Mouse (Mus musculus): Measurements from ENCODE around the gene Syndig1. TPM values are rescaled to one million over a fixed set of nuclear protein-coding genes. Genes with fewer than 3 reads are reported as not detected.

Gene Syndig1
- polyA plus RNA-seq, 1 experiment from 2014 or later = 4.0 TPM

DNA sequence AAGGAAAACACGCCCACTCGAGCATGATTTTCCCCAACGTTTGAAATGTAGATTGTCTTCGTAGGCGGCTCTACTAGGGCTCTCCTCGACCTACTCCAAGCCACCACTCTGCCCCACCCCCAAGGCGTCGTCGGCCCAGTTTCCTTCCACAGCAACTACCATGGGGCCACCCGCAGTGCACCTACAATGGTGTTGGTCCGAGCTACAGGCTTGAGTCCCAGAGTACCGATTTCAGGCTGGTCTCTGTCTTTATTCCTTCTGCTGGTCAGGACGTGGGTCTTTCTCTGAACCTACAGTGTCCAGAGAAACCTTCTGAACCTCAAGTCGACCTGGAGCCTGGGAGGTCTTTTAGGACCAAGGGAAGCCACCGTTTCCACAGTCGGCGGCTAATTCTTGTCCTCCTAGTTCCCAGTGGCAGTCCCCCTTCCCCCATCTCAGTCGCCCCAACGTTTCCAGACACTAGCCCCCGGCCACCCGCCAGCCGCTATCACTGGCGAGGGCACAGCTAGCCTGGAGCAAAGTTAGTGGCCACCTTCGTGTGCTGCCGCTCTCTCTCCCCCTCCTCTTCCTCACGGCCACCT lies 1.0 kb downstream of the Syndig1 start:
- H3K9ac ChIP-seq (ENCODE audit: low read length) = peak overlapping the region; percentile 54
- H3K9me3 ChIP-seq (ENCODE audit: control insufficient read depth, low read length) = no peaks in the 10 kb centered on the region
- WGBS = 2% methylated on average over 26 of the region's 26 CpGs
- H3K4me1 ChIP-seq (ENCODE audit: control insufficient read depth in 2 of 2, insufficient read depth in 2 of 2, low read length in 2 of 2) = peaks cover 11 to 14% of the 10 kb centered on the region in 2 experiments
- H3K27me3 ChIP-seq (ENCODE audit: control insufficient read depth, insufficient read depth, low read length) = peaks cover 50% of the 10 kb centered on the region
- no peaks in the 10 kb centered on the region for H3K36me3 ChIP-seq (ENCODE audit: control insufficient read depth, insufficient read depth, low read length)
- ATAC-seq (ENCODE audit: insufficient number of reproducible peaks, insufficient read depth, low FRiP score, low read depth) = no peak
- peak overlapping the region; percentile 50 to 55 for H3K4me3 ChIP-seq (ENCODE audit: control insufficient read depth in 1 of 2, insufficient read depth in 1 of 2, low read depth in 1 of 2, low read length in 2 of 2)
- no peak overlapping the region for H3K27ac ChIP-seq (replicated peaks in 1 of 2; ENCODE audit: control insufficient read depth in 1 of 2, insufficient read depth in 1 of 2, low read depth in 2 of 2, low read length in 2 of 2)
- H3K4me2 ChIP-seq (ENCODE audit: low read length) = peak overlapping the region; percentile 94

DNA sequence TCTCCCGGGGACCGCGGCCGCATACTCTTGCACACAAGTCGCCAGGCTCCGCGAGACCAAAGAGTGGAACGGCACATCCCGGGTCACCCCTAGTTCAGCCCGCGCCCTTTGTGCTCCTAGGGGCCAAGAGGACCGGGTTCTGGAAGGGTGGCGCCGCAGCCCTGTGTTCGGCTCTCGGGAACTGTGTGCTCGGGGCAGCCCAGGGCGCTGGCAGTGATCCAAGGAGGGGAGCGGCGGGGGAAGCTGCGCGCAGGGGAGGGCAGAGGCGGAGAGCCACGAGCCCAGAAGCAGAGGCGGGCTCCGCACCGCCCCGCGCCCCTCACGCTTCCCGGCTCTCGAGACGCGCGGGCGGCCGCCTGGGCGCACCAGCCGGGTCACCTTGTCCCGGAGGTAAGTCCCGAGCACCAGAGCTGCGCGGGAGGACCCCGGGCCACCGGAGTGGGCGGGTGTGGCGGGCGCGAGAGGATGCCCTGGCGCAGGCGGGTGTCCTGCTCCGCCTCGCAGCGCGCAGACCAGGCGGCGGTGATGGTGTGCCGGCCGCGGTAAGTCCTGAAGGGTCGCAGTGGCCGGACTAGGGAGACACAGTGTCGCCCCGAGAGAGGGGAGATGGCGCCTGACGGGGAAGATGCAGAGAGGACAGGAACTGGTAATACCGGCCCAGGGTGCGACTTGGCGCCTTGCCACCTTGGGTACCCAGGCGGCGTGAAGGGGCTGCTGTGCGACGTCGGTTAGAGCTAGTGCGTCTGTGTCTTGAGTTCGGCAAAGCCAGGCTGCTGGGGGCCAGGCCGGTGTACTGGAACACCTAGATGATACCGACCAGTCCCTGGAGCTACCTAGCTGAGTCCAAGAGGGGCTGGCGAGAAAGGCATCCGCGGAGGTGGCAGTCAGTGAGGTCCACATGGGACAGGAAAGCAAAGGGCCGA lies 1.8 kb downstream of the Syndig1 start, which contains the start of gene C530025M09Rik:
C530025M09Rik (minus strand) TSS at position 678 of the 923 bp plus-strand sequence.
- peaks cover 11 to 14% of the 10 kb centered on the region in 2 experiments for H3K4me1 ChIP-seq (ENCODE audit: control insufficient read depth in 2 of 2, insufficient read depth in 2 of 2, low read length in 2 of 2)
- ATAC-seq (ENCODE audit: insufficient number of reproducible peaks, insufficient read depth, low FRiP score, low read depth) = peak; percentile 58; the same call in 1 of the 2 replicates
- H3K27me3 ChIP-seq (ENCODE audit: control insufficient read depth, insufficient read depth, low read length) = peaks cover 50% of the 10 kb centered on the region
- peak within 1 kb of the TSS; percentile 94 for H3K4me2 ChIP-seq (ENCODE audit: low read length)
- H3K9ac ChIP-seq (ENCODE audit: low read length) = peak within 1 kb of the TSS; percentile 54
- H3K4me3 ChIP-seq (ENCODE audit: control insufficient read depth in 1 of 2, insufficient read depth in 1 of 2, low read depth in 1 of 2, low read length in 2 of 2) = peak within 1 kb of the TSS; percentile 50 to 55
- no peak within 1 kb of the TSS for H3K27ac ChIP-seq (replicated peaks in 1 of 2; ENCODE audit: control insufficient read depth in 1 of 2, insufficient read depth in 1 of 2, low read depth in 2 of 2, low read length in 2 of 2)
- under 1% methylated on average over 80 of the region's 82 CpGs for WGBS
- H3K9me3 ChIP-seq (ENCODE audit: control insufficient read depth, low read length) = no peaks in the 10 kb centered on the region
- no peaks in the 10 kb centered on the region for H3K36me3 ChIP-seq (ENCODE audit: control insufficient read depth, insufficient read depth, low read length)

DNA sequence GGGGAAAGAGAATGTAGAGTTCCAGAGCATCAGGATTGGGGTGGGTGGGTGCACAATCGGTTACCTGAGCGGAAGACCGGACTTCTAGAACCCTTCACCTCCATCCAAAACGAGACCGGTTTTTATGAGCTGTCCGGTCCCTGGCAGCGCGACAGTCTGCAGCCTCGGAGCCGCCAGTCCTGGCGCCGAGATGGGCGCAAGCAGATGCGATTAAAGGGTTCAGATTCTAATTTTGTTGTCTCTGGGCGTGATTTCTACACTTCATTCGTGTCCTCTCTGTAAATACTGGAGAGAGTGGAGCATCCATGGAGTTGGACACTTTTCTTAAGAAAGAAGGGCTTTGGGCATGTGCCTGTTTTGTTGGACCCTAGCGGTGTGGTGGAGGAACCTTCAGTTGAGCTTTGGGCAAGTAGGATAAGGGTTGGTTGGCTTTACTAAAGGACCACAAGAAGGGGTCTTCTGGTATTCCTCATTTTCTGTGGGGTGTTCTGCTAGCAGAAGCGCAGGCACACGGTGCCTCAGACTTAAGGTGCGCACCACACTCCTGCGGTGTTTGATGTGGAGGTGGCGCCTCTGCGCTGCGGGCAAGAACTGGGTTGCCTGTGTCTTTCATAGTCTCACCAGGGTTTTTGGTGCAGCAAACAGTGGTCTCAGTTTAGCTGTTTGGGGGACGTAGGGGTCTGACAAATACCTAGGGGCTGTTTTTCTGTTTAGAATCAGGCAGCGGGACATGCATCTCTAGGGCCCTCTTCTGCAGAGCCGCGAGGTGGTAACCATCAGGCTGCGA lies 2.6 kb downstream of the Syndig1 start:
- Histone ChIP-seq H3K4me3 (ENCODE audit: control insufficient read depth in 1 of 2, insufficient read depth in 1 of 2, low read depth in 1 of 2, low read length in 2 of 2) (peak overlapping the region; percentile 50 to 55), H3K4me2 (ENCODE audit: low read length) (peak overlapping the region; percentile 94), H3K4me1 (ENCODE audit: control insufficient read depth in 2 of 2, insufficient read depth in 2 of 2, low read length in 2 of 2) (peaks cover 11 to 14% of the 10 kb centered on the region in 2 experiments), H3K36me3 (ENCODE audit: control insufficient read depth, insufficient read depth, low read length) (no peaks in the 10 kb centered on the region), H3K27me3 (ENCODE audit: control insufficient read depth, insufficient read depth, low read length) (peaks cover 50% of the 10 kb centered on the region), H3K27ac (replicated peaks in 1 of 2; ENCODE audit: control insufficient read depth in 1 of 2, insufficient read depth in 1 of 2, low read depth in 2 of 2, low read length in 2 of 2) (no peak overlapping the region), H3K9me3 (ENCODE audit: control insufficient read depth, low read length) (no peaks in the 10 kb centered on the region), H3K9ac (ENCODE audit: low read length) (peak overlapping the region; percentile 54)
- ATAC-seq (ENCODE audit: insufficient number of reproducible peaks, insufficient read depth, low FRiP score, low read depth) = no peak
- WGBS = 1% methylated on average over 29 of the region's 29 CpGs

DNA sequence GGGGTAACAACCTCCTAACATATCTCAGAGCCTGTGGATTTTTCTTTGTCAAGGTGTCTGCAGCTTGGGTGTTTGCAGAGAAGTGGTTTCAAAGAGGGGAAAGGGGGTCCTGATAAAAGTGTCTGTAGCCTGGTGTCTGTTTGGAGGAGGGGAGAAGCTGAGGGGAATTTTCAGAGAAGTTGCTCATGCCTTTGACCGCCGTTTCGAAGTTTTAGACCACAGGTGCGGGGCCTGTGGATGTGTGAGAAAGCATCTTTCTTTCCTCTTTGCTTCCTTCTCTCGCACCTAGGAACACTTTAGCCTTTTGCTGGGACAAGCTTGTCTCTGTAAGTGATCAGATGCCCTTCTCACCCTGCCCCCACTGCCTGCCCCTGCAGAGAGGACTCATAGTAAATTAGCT lies 3.3 kb downstream of the Syndig1 start:
- peak overlapping the region; percentile 94 for H3K4me2 ChIP-seq (ENCODE audit: low read length)
- no peak for ATAC-seq (ENCODE audit: insufficient number of reproducible peaks, insufficient read depth, low FRiP score, low read depth)
- no peak overlapping the region for H3K9ac ChIP-seq (ENCODE audit: low read length)
- no peak overlapping the region for H3K27ac ChIP-seq (replicated peaks in 1 of 2; ENCODE audit: control insufficient read depth in 1 of 2, insufficient read depth in 1 of 2, low read depth in 2 of 2, low read length in 2 of 2)
- H3K36me3 ChIP-seq (ENCODE audit: control insufficient read depth, insufficient read depth, low read length) = no peaks in the 10 kb centered on the region
- H3K9me3 ChIP-seq (ENCODE audit: control insufficient read depth, low read length) = no peaks in the 10 kb centered on the region
- peaks cover 50% of the 10 kb centered on the region for H3K27me3 ChIP-seq (ENCODE audit: control insufficient read depth, insufficient read depth, low read length)
- WGBS = 13% methylated on average over 5 of the region's 5 CpGs
- H3K4me1 ChIP-seq (ENCODE audit: control insufficient read depth in 2 of 2, insufficient read depth in 2 of 2, low read length in 2 of 2) = peaks cover 11 to 14% of the 10 kb centered on the region in 2 experiments
- peak overlapping the region in 1 of 2 experiments; percentile 55; a peak in 2 of 4 replicates for H3K4me3 ChIP-seq (ENCODE audit: control insufficient read depth in 1 of 2, insufficient read depth in 1 of 2, low read depth in 1 of 2, low read length in 2 of 2)

DNA sequence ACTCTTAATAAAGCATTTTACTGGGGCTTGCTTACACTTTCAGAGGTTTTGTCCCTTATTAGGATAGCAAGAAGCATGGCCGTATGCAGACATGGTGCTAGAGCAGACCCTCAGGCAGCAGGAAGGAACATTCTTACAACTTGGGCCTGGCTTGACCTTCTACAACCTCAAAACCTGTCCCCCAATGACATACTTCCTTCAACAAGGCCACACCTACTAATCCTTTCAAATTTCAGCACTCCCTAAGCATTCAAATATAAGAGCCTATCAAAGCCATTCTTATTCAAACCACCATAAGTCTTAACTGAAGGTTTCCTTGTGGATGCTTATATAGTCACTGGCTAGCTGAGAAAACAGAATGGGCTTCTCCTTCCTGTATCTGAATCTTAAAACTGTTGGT lies 6.1 kb downstream of the Syndig1 start:
- Histone ChIP-seq H3K4me2 (ENCODE audit: low read length) (no peak overlapping the region), H3K9ac (ENCODE audit: low read length) (no peak overlapping the region), H3K36me3 (ENCODE audit: control insufficient read depth, insufficient read depth, low read length) (no peaks in the 10 kb centered on the region), H3K27me3 (ENCODE audit: control insufficient read depth, insufficient read depth, low read length) (peaks cover 35% of the 10 kb centered on the region), H3K9me3 (ENCODE audit: control insufficient read depth, low read length) (no peaks in the 10 kb centered on the region), H3K27ac (replicated peaks in 1 of 2; ENCODE audit: control insufficient read depth in 1 of 2, insufficient read depth in 1 of 2, low read depth in 2 of 2, low read length in 2 of 2) (no peak overlapping the region), H3K4me1 (ENCODE audit: control insufficient read depth in 2 of 2, insufficient read depth in 2 of 2, low read length in 2 of 2) (peaks cover 8 to 11% of the 10 kb centered on the region in 2 experiments), H3K4me3 (ENCODE audit: control insufficient read depth in 1 of 2, insufficient read depth in 1 of 2, low read depth in 1 of 2, low read length in 2 of 2) (no peak overlapping the region)
- 82% methylated on average over 1 of the region's 1 CpGs for WGBS
- ATAC-seq (ENCODE audit: insufficient number of reproducible peaks, insufficient read depth, low FRiP score, low read depth) = no peak

DNA sequence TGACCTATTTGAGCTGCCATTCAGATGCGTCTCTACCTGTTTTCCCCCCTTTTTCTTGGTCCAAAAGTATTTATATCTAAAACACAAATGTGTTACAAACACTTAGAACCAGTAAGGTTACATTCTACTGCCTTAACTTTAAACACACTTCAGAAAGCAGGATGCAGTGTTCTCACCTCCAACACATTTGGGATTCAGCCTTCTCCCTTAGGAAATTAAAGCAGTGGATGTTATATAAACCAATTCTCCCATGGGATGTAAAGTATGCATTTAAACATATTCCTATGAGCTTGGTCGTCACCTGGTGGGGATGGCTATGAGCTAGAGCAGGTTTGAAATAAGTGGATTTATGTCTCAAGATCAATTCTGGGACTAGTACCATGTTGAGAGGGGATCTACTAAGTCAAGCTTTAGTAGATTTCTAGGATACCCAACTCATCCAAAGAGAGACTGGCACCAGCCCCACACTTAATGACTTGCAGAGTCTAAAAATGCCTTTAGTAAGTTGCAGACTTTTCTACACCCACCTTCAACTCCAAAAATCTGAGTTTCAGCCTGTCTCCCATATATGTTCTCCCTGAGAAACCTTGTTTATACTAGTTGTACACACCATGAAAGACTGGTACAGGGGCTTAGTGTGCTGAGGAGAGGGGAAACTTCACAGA lies 7.6 kb downstream of the Syndig1 start:
- no peak overlapping the region for H3K4me2 ChIP-seq (ENCODE audit: low read length)
- H3K9me3 ChIP-seq (ENCODE audit: control insufficient read depth, low read length) = no peaks in the 10 kb centered on the region
- no peak overlapping the region for H3K27ac ChIP-seq (replicated peaks in 1 of 2; ENCODE audit: control insufficient read depth in 1 of 2, insufficient read depth in 1 of 2, low read depth in 2 of 2, low read length in 2 of 2)
- peaks cover 3% of the 10 kb centered on the region in 2 experiments for H3K4me1 ChIP-seq (ENCODE audit: control insufficient read depth in 2 of 2, insufficient read depth in 2 of 2, low read length in 2 of 2)
- H3K9ac ChIP-seq (ENCODE audit: low read length) = no peak overlapping the region
- no peak overlapping the region for H3K4me3 ChIP-seq (ENCODE audit: control insufficient read depth in 1 of 2, insufficient read depth in 1 of 2, low read depth in 1 of 2, low read length in 2 of 2)
- no peak for ATAC-seq (ENCODE audit: insufficient number of reproducible peaks, insufficient read depth, low FRiP score, low read depth)
- 68% methylated on average over 2 of the region's 2 CpGs for WGBS
- H3K27me3 ChIP-seq (ENCODE audit: control insufficient read depth, insufficient read depth, low read length) = peaks cover 23% of the 10 kb centered on the region
- no peaks in the 10 kb centered on the region for H3K36me3 ChIP-seq (ENCODE audit: control insufficient read depth, insufficient read depth, low read length)

DNA sequence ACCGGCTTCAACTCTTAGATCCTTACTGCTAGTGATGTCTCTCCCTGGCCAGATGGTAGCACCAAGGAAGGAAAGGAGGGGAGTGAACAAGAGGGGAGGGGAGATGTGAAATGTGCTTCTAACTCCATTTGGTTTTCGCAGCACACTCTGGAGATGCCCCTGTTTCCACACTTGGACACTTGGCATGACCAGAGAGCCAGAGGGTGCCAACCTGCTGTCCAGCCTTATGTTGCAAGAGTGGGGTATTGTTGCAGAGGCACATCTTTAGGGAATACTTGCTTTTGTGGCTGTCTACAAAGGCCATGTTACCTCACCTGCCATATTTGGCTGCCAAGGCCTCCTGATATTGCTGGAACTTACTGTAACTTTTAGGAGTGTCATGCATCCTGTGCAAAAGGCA lies 10.7 kb downstream of the Syndig1 start:
- WGBS = 75% methylated on average over 2 of the region's 2 CpGs
- Histone ChIP-seq H3K9ac (ENCODE audit: low read length) (no peak overlapping the region), H3K27ac (replicated peaks in 1 of 2; ENCODE audit: control insufficient read depth in 1 of 2, insufficient read depth in 1 of 2, low read depth in 2 of 2, low read length in 2 of 2) (no peak overlapping the region), H3K36me3 (ENCODE audit: control insufficient read depth, insufficient read depth, low read length) (no peaks in the 10 kb centered on the region), H3K27me3 (ENCODE audit: control insufficient read depth, insufficient read depth, low read length) (no peaks in the 10 kb centered on the region), H3K9me3 (ENCODE audit: control insufficient read depth, low read length) (no peaks in the 10 kb centered on the region), H3K4me3 (ENCODE audit: control insufficient read depth in 1 of 2, insufficient read depth in 1 of 2, low read depth in 1 of 2, low read length in 2 of 2) (no peak overlapping the region), H3K4me2 (ENCODE audit: low read length) (no peak overlapping the region), H3K4me1 (ENCODE audit: control insufficient read depth in 2 of 2, insufficient read depth in 2 of 2, low read length in 2 of 2) (no peaks in the 10 kb centered on the region)
- no peak for ATAC-seq (ENCODE audit: insufficient number of reproducible peaks, insufficient read depth, low FRiP score, low read depth)
